Mouse (Mus musculus) hindbrain, embryonic 16.5 days (tissue): ENCODE measurements at regions not wholly inside any gene's neighbourhood (a gene's known extent, or its start where the extent isn't known, plus 50 kb on each side); places are given as distances from the start of the nearest gene placed in this dataset.
A peak's percentile ranks its signal among the peaks of the same experiment; 100 is the strongest.
"Not testable (repeated sequence)": the region's sequence is repeated elsewhere in the genome, so short reads cannot be mapped to it uniquely, and the experiment has no call there.

Source experiments
- ATAC-seq: fragments of 200-750 bp; cut with Nextera tagmentation; 2 replicates; pipeline ENCODE4 v1.8.0; 2017; ENCODE audit warnings: moderate TSS enrichment, moderate library complexity
- H3K27ac ChIP-seq: fragments of 300-500 bp; sonication (generic); 2 replicates; pipeline ENCODE4 v1.5.1; 2014; ENCODE audit warnings: low read depth, mild to moderate bottlenecking, control low read depth, low read length, moderate library complexity
- H3K27me3 ChIP-seq: fragments of 300-500 bp; sonication (generic); replicated peaks from 2 replicates; pipeline ENCODE4 v1.6.1; 2014; ENCODE audit warnings: low read length; ENCODE audit not compliant: control insufficient read depth, insufficient read depth
- H3K36me3 ChIP-seq: fragments of 300-500 bp; sonication (generic); 2 replicates; pipeline ENCODE4 v1.6.1; 2014; ENCODE audit warnings: mild to moderate bottlenecking, low read length, moderate library complexity, mixed read lengths; ENCODE audit not compliant: control insufficient read depth, insufficient read depth
- H3K4me1 ChIP-seq: fragments of 300-500 bp; sonication (generic); 2 replicates; pipeline ENCODE4 v1.6.1; 2014; ENCODE audit warnings: low read depth, low read length; ENCODE audit not compliant: control insufficient read depth, insufficient read depth
- H3K4me2 ChIP-seq: fragments of 300-500 bp; sonication (generic); 2 replicates; pipeline ENCODE4 v1.6.1; 2014; ENCODE audit warnings: mild to moderate bottlenecking, low read length, control low read depth, moderate library complexity
- H3K4me3 ChIP-seq: fragments of 300-500 bp; sonication (generic); 2 replicates; pipeline ENCODE4 v1.5.1; 2014; ENCODE audit warnings: mild to moderate bottlenecking, low read length, control low read depth, moderate library complexity
- H3K9ac ChIP-seq: fragments of 300-500 bp; sonication (generic); 2 replicates; pipeline ENCODE4 v1.6.1; 2014; ENCODE audit warnings: low read depth, mild to moderate bottlenecking, control low read depth, low read length, moderate library complexity
- H3K9me3 ChIP-seq: fragments of 300-500 bp; sonication (generic); 2 replicates; pipeline ENCODE4 v1.6.1; 2014; ENCODE audit warnings: mild to moderate bottlenecking, low read length, moderate library complexity; ENCODE audit not compliant: control insufficient read depth
- WGBS: fragments of 180-500 bp; shearing (Covaris S2); extraction: QIAGEN DNeasy Blood & Tissue Kit; methylation state at CpG from one replicate; pipeline ENCODE4 v1.1.7; 2014; 5-methylcytosine and 5-hydroxymethylcytosine counted together

GRCm38 (mm10) chr17:50412446-50412845, 96.8 kb upstream of the Plcl2 start:
- no peak overlapping the region for H3K27ac ChIP-seq
- no peak overlapping the region for H3K9ac ChIP-seq
- ATAC-seq: no peak
- peaks cover 2% of the 10 kb centered on the region; the same call in 1 of the 2 replicates for H3K4me1 ChIP-seq
- H3K4me3 ChIP-seq: no peak overlapping the region
- no peaks in the 10 kb centered on the region; the same call in 1 of the 2 replicates for H3K9me3 ChIP-seq
- WGBS: 94% methylated on average over 5 of the region's 5 CpGs
- no peaks in the 10 kb centered on the region for H3K27me3 ChIP-seq
- no peaks in the 10 kb centered on the region for H3K36me3 ChIP-seq
- H3K4me2 ChIP-seq: no peak overlapping the region

- Histone ChIP-seq H3K9ac (no peak overlapping the region), H3K27me3 (no peaks in the 10 kb centered on the region), H3K4me1 (no peaks in the 10 kb centered on the region), H3K4me3 (no peak overlapping the region), H3K9me3 (no peaks in the 10 kb centered on the region; the same call in 1 of the 2 replicates), H3K27ac (no peak overlapping the region), H3K4me2 (no peak overlapping the region), H3K36me3 (no peaks in the 10 kb centered on the region)
- no peak for ATAC-seq
- 95% methylated on average over 5 of the region's 5 CpGs for WGBS
These were observed 95.3 kb upstream of the Plcl2 start for GRCm38 (mm10) chr17:50413916-50414315.

- Histone ChIP-seq H3K9me3 (no peaks in the 10 kb centered on the region; the same call in 1 of the 2 replicates), H3K9ac (no peak overlapping the region), H3K4me1 (no peaks in the 10 kb centered on the region), H3K4me3 (no peak overlapping the region), H3K27me3 (no peaks in the 10 kb centered on the region), H3K36me3 (no peaks in the 10 kb centered on the region), H3K4me2 (no peak overlapping the region), H3K27ac (no peak overlapping the region)
- ATAC-seq: no peak
- WGBS: 87% methylated on average over 2 of the region's 2 CpGs
These were observed 93.7 kb upstream of the Plcl2 start for GRCm38 (mm10) chr17:50415331-50416005.

- H3K4me1 ChIP-seq: no peaks in the 10 kb centered on the region
- WGBS: 65% methylated on average over 1 of the region's 1 CpGs
- no peak for ATAC-seq
These were observed 93.1 kb upstream of the Plcl2 start for GRCm38 (mm10) chr17:50416119-50416518.

GRCm38 (mm10) chr17:50416538-50417113, 92.6 kb upstream of the Plcl2 start:
- Histone ChIP-seq H3K27me3 (no peaks in the 10 kb centered on the region), H3K27ac (no peak overlapping the region), H3K4me3 (no peak overlapping the region), H3K9me3 (no peaks in the 10 kb centered on the region; the same call in 1 of the 2 replicates), H3K9ac (no peak overlapping the region), H3K36me3 (no peaks in the 10 kb centered on the region), H3K4me1 (no peaks in the 10 kb centered on the region), H3K4me2 (no peak overlapping the region)
- WGBS: 62% methylated on average over 3 of the region's 3 CpGs
- no peak for ATAC-seq

More at GRCm38 (mm10) chr17:50416119-50416518, 93.1 kb upstream of the Plcl2 start:
- Histone ChIP-seq H3K36me3 (no peaks in the 10 kb centered on the region), H3K27ac (no peak overlapping the region), H3K9me3 (no peaks in the 10 kb centered on the region; the same call in 1 of the 2 replicates), H3K4me3 (no peak overlapping the region), H3K9ac (no peak overlapping the region), H3K27me3 (no peaks in the 10 kb centered on the region), H3K4me2 (no peak overlapping the region)

- Histone ChIP-seq H3K9me3 (peaks cover 3% of the 10 kb centered on the region; the same call in 1 of the 2 replicates), H3K27ac (no peak overlapping the region), H3K4me2 (no peak overlapping the region), H3K4me1 (no peaks in the 10 kb centered on the region), H3K27me3 (no peaks in the 10 kb centered on the region), H3K4me3 (no peak overlapping the region), H3K9ac (no peak overlapping the region), H3K36me3 (no peaks in the 10 kb centered on the region)
- 63% methylated on average over 3 of the region's 3 CpGs for WGBS
- ATAC-seq: no peak
These were observed 90.3 kb upstream of the Plcl2 start for GRCm38 (mm10) chr17:50418863-50419383.

GRCm38 (mm10) chr17:50419551-50419950, 89.7 kb upstream of the Plcl2 start:
- H3K9ac ChIP-seq, H3K36me3 ChIP-seq, H3K9me3 ChIP-seq, H3K27ac ChIP-seq, H3K4me3 ChIP-seq, H3K4me2 ChIP-seq, ATAC-seq, H3K27me3 ChIP-seq, H3K4me1 ChIP-seq: not testable (repeated sequence)

- Histone ChIP-seq H3K4me1 (no peaks in the 10 kb centered on the region), H3K27ac (no peak overlapping the region), H3K4me3 (no peak overlapping the region), H3K9ac (no peak overlapping the region), H3K36me3 (no peaks in the 10 kb centered on the region), H3K9me3 (peaks cover 3% of the 10 kb centered on the region; the same call in 1 of the 2 replicates), H3K4me2 (no peak overlapping the region), H3K27me3 (no peaks in the 10 kb centered on the region)
- WGBS: 77% methylated on average over 12 of the region's 12 CpGs
- ATAC-seq: peak; percentile 76; the same call in 1 of the 2 replicates
These were observed 89.2 kb upstream of the Plcl2 start for GRCm38 (mm10) chr17:50419966-50420365.

- Histone ChIP-seq H3K36me3 (no peaks in the 10 kb centered on the region), H3K9me3 (peaks cover 3% of the 10 kb centered on the region; the same call in 1 of the 2 replicates), H3K4me3 (no peak overlapping the region), H3K4me2 (no peak overlapping the region), H3K27ac (no peak overlapping the region), H3K9ac (no peak overlapping the region), H3K27me3 (no peaks in the 10 kb centered on the region), H3K4me1 (no peaks in the 10 kb centered on the region)
- ATAC-seq: no peak
- 97% methylated on average over 6 of the region's 6 CpGs for WGBS
These were observed 88.5 kb upstream of the Plcl2 start for GRCm38 (mm10) chr17:50420690-50421089.
